Mouse (Mus musculus) liver, embryonic 11.5 days (tissue): ENCODE data around the gene Als2cl. TPM values are rescaled to one million over a fixed set of nuclear protein-coding genes. Genes with fewer than 3 reads are reported as not detected.

Experiments used
- ATAC-seq: fragments of 200-750 bp; cut with Nextera tagmentation; replicated peaks from 2 replicates; pipeline ENCODE4 v1.8.0; 2017; ENCODE audit warnings: moderate number of reproducible peaks, mild to moderate bottlenecking, moderate TSS enrichment, moderate library complexity; ENCODE audit not compliant: low FRiP score
- DNase-seq: peaks from one replicate; pipeline ENCODE4 v3.0.0-alpha.2; 2017; ENCODE audit warnings: low spot score
- H3K27ac ChIP-seq: fragments of 300-500 bp; sonication (generic); 2 replicates; pipeline ENCODE4 v1.5.1; 2014; ENCODE audit warnings: mild to moderate bottlenecking, low read depth, low read length, control low read depth
- H3K27me3 ChIP-seq: fragments of 300-500 bp; sonication (generic); replicated peaks from 2 replicates; pipeline ENCODE4 v1.6.1; 2014; ENCODE audit warnings: low read length, mixed read lengths; ENCODE audit not compliant: control insufficient read depth, insufficient read depth
- H3K36me3 ChIP-seq: fragments of 300-500 bp; sonication (generic); 2 replicates; pipeline ENCODE4 v1.6.1; 2014; ENCODE audit warnings: mild to moderate bottlenecking, low read length, moderate library complexity, mixed read lengths; ENCODE audit not compliant: control insufficient read depth, insufficient read depth
- H3K4me1 ChIP-seq: fragments of 300-500 bp; sonication (generic); replicated peaks from 2 replicates; pipeline ENCODE4 v1.6.1; 2014; ENCODE audit warnings: low read length, mixed read lengths; ENCODE audit not compliant: control insufficient read depth, insufficient read depth
- H3K4me2 ChIP-seq: fragments of 300-500 bp; sonication (generic); 2 replicates; pipeline ENCODE4 v1.6.1; 2014; ENCODE audit warnings: mild to moderate bottlenecking, control low read depth, moderate library complexity
- H3K4me3 ChIP-seq: fragments of 300-500 bp; sonication (generic); 2 replicates; pipeline ENCODE4 v1.5.1; 2014; ENCODE audit warnings: low read depth, low read length, control low read depth
- H3K9ac ChIP-seq: fragments of 300-500 bp; sonication (generic); 2 replicates; pipeline ENCODE4 v1.6.1; 2014; ENCODE audit warnings: low read depth, low read length, control low read depth
- H3K9me3 ChIP-seq: fragments of 300-500 bp; sonication (generic); 2 replicates; pipeline ENCODE4 v1.6.1; 2016; ENCODE audit warnings: low read length, inconsistent platforms, mixed read lengths; ENCODE audit not compliant: control insufficient read depth
- WGBS: fragments of 180-500 bp; shearing (Covaris S2); extraction: QIAGEN DNeasy Blood & Tissue Kit; methylation state at CpG from one replicate; pipeline ENCODE4 v1.1.7; 2014; 5-methylcytosine and 5-hydroxymethylcytosine counted together
- polyA plus RNA-seq: library from polyadenylated mRNA; unstranded; fragments of >200 nt; fragmentation: Nextera tagmentation; extraction: Ambion mirVana; gene quantifications from 2 replicates; pipeline ENCODE4 v1.2.1, GENCODE M21; 2014

Gene Als2cl
- polyA plus RNA-seq, 1 experiment from 2014 or later: 2.5 TPM

- H3K27me3 ChIP-seq: peaks cover 46% of the 10 kb centered on the region
- H3K36me3 ChIP-seq: no peaks in the 10 kb centered on the region
- H3K27ac ChIP-seq: peak overlapping the region; percentile 13; the same call in 1 of the 2 replicates
- 29% methylated on average over 5 of the region's 6 CpGs for WGBS
- no peaks in the 10 kb centered on the region for H3K9me3 ChIP-seq
- ATAC-seq (peak; percentile 46), DNase-seq (no peak)
- H3K4me1 ChIP-seq: peaks cover 14% of the 10 kb centered on the region
- no peak overlapping the region for H3K4me3 ChIP-seq
- no peak overlapping the region for H3K9ac ChIP-seq
- H3K4me2 ChIP-seq: no peak overlapping the region
Measured at GRCm38 (mm10) chr9:110875288-110875695, 4.4 kb upstream of the Als2cl start.

DNA sequence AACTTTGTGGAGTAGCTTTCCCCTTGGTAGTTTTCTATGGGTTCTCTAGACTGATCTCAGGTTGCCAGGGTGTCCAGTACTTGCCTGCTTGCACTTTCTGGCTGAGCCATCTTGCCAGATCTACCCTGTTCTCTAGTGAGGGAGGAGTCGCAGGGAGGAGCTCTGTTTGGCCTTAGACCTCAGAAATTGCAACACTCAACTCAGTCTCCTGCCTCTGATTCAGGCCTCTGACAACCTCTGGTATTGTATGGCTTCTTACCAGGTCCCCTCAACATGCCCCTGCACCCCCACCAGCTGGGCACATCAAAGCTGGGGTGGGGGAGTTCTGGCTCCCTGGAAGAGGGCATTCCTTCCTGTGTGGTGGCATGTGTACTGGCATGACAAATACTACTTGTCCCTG lies 2.3 kb upstream of the Als2cl start:
- H3K36me3 ChIP-seq: no peaks in the 10 kb centered on the region
- H3K4me2 ChIP-seq: no peak overlapping the region
- peaks cover 14% of the 10 kb centered on the region for H3K4me1 ChIP-seq
- H3K27ac ChIP-seq: no peak overlapping the region
- ATAC-seq (no peak), DNase-seq (no peak)
- H3K9me3 ChIP-seq: no peaks in the 10 kb centered on the region
- H3K4me3 ChIP-seq: no peak overlapping the region
- H3K27me3 ChIP-seq: peaks cover 66% of the 10 kb centered on the region
- no peak overlapping the region for H3K9ac ChIP-seq
- WGBS: 69% methylated on average over 1 of the region's 1 CpGs

- H3K9ac ChIP-seq: no peak overlapping the region
- WGBS: 79% methylated on average over 5 of the region's 5 CpGs
- H3K36me3 ChIP-seq: no peaks in the 10 kb centered on the region
- no peak for DNase-seq
- peaks cover 14% of the 10 kb centered on the region for H3K4me1 ChIP-seq
- H3K9me3 ChIP-seq: no peaks in the 10 kb centered on the region
- no peak overlapping the region for H3K4me3 ChIP-seq
- no peak overlapping the region for H3K4me2 ChIP-seq
- no peak for ATAC-seq
- no peak overlapping the region for H3K27ac ChIP-seq
- H3K27me3 ChIP-seq: peaks cover 63% of the 10 kb centered on the region
Measured at GRCm38 (mm10) chr9:110877888-110878287, 1.8 kb upstream of the Als2cl start.

GRCm38 (mm10) chr9:110879998-110880561 lies 410 bp downstream of the Als2cl start, which contains the start of gene Tmie:
Gene Tmie (minus strand): TSS chr9:110880113.
- 2% methylated on average over 32 of the region's 57 CpGs for WGBS
- peaks cover 46% of the 10 kb centered on the region for H3K27me3 ChIP-seq
- H3K27ac ChIP-seq: no peak within 1 kb of the TSS
- H3K4me3 ChIP-seq: peak within 1 kb of the TSS; percentile 52
- no peaks in the 10 kb centered on the region for H3K9me3 ChIP-seq
- H3K4me1 ChIP-seq: peaks cover 2% of the 10 kb centered on the region; the same call in 1 of the 2 replicates
- H3K36me3 ChIP-seq: no peaks in the 10 kb centered on the region
- DNase-seq (no peak), ATAC-seq (peak; percentile 52; the same call in 1 of the 2 replicates)
- peak within 1 kb of the TSS; percentile 71 for H3K4me2 ChIP-seq
- H3K9ac ChIP-seq: peak within 1 kb of the TSS; percentile 26; the same call in 1 of the 2 replicates

GRCm38 (mm10) chr9:110880772-110881171 lies 1.1 kb downstream of the Als2cl start:
- Histone ChIP-seq H3K9ac (0 out of 2 replicates have a peak overlapping the region, but pooled peaks have one; percentile 26), H3K4me2 (peak overlapping the region; percentile 71), H3K36me3 (no peaks in the 10 kb centered on the region), H3K9me3 (no peaks in the 10 kb centered on the region), H3K27me3 (peaks cover 42% of the 10 kb centered on the region), H3K27ac (no peak overlapping the region), H3K4me1 (0 out of 2 replicates have a peak, but pooled peaks cover 2% of the 10 kb centered on the region), H3K4me3 (peak overlapping the region; percentile 52)
- ATAC-seq (no peak), DNase-seq (no peak)
- 58% methylated on average over 4 of the region's 4 CpGs for WGBS

- no peaks in the 10 kb centered on the region for H3K36me3 ChIP-seq
Measured at GRCm38 (mm10) chr9:110881953-110882352, 2.3 kb downstream of the Als2cl start.

DNA sequence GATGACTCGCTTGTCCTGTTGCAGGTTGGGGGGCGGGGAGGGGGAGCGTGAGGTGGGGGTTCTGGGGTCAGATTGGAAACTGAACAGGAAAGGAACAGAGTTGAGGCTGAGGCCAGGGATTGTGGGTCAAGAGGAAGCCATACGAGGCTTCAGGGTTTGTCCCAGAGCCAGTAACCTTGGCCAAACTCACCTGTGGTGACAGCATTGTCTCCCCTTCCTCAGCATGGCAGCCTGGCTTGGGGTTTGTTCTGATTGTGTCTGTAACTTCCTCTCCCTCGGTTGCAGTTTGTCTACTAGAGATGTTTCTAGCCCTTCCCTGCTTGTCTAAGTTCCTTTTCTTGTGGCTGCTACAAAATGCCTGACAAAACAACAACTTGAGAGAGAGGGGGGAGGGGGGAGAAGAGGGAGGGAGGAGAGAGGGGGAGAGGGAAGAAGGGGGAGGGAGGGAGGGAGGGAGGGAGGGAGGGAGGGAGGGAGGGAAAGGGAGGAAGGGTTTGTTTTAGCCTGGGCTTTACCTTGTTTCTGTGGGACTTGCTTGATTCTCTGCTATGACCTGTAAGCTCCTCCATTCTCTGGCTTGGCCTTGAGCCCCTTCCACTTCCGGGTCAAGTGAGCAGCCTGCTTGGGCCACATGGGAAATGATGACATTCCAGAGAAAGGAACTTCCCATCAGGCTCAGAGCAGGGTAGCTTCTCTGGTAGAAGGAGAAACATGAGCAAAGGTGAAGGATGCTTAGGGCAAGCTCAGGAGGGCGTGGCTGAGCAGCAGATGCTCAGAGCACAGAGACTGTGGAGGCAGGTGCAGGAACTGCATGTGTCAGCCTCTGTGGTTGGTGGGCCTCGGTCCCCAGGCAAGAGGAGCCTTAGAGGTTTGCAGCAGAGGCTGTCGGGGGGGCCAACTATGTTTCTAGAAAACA lies 8.0 kb downstream of the Als2cl start:
- WGBS: 55% methylated on average over 9 of the region's 9 CpGs

More at GRCm38 (mm10) chr9:110881953-110882352, 2.3 kb downstream of the Als2cl start:
- no peak overlapping the region for H3K27ac ChIP-seq
- no peak overlapping the region for H3K9ac ChIP-seq
- no peaks in the 10 kb centered on the region for H3K9me3 ChIP-seq
- 65% methylated on average over 7 of the region's 7 CpGs for WGBS
- peaks cover 42% of the 10 kb centered on the region for H3K27me3 ChIP-seq
- H3K4me2 ChIP-seq: no peak overlapping the region
- DNase-seq (no peak), ATAC-seq (no peak)
- 0 out of 2 replicates have a peak, but pooled peaks cover 2% of the 10 kb centered on the region for H3K4me1 ChIP-seq
- H3K4me3 ChIP-seq: no peak overlapping the region

GRCm38 (mm10) chr9:110888935-110889334 lies 9.3 kb downstream of the Als2cl start:
- H3K9me3 ChIP-seq: no peaks in the 10 kb centered on the region
- no peak overlapping the region for H3K4me2 ChIP-seq
- no peaks in the 10 kb centered on the region for H3K36me3 ChIP-seq
- H3K9ac ChIP-seq: no peak overlapping the region
- H3K27me3 ChIP-seq: no peaks in the 10 kb centered on the region
- H3K27ac ChIP-seq: no peak overlapping the region
- 88% methylated on average over 14 of the region's 14 CpGs for WGBS
- ATAC-seq: no peak
- H3K4me1 ChIP-seq: peaks cover 22% of the 10 kb centered on the region
- no peak overlapping the region for H3K4me3 ChIP-seq
- no peak for DNase-seq

More for the DNA sequence above, 8.0 kb downstream of the Als2cl start:
- Histone ChIP-seq H3K36me3 (no peaks in the 10 kb centered on the region), H3K9me3 (no peaks in the 10 kb centered on the region), H3K27ac (no peak overlapping the region; the same call in 1 of the 2 replicates), H3K27me3 (no peaks in the 10 kb centered on the region), H3K4me1 (peaks cover 22% of the 10 kb centered on the region), H3K4me2 (no peak overlapping the region), H3K9ac (no peak overlapping the region), H3K4me3 (no peak overlapping the region)
- DNase-seq (no peak), ATAC-seq (no peak)
